Mouse (Mus musculus) embryonic facial prominence, embryonic 14.5 days (tissue): Measurements from ENCODE around the gene Ccdc181. TPM values are rescaled to one million over a fixed set of nuclear protein-coding genes. Genes with fewer than 3 reads are reported as not detected.

Source experiments
- ATAC-seq: fragments of 200-750 bp; cut with Nextera tagmentation; 2 replicates; pipeline ENCODE4 v1.8.0; 2017; ENCODE audit warnings: low read depth, moderate number of reproducible peaks, moderate TSS enrichment
- DNase-seq: peaks from one replicate; pipeline ENCODE4 v3.0.0-alpha.2; 2015; ENCODE audit warnings: low spot score
- H3K27ac ChIP-seq: fragments of 300-500 bp; sonication (generic); replicated peaks from 2 replicates; pipeline ENCODE4 v1.5.1; 2014; ENCODE audit warnings: low read depth, mild to moderate bottlenecking, low read length, moderate library complexity
- H3K27me3 ChIP-seq: fragments of 300-500 bp; sonication (generic); replicated peaks from 2 replicates; pipeline ENCODE4 v1.6.1; 2014; ENCODE audit warnings: low read length; ENCODE audit not compliant: control insufficient read depth, insufficient read depth
- H3K36me3 ChIP-seq: fragments of 300-500 bp; sonication (generic); 2 replicates; pipeline ENCODE4 v1.6.1; 2014; ENCODE audit warnings: low read length, mixed read lengths; ENCODE audit not compliant: control insufficient read depth, insufficient read depth
- H3K4me1 ChIP-seq: fragments of 300-500 bp; sonication (generic); 2 replicates; pipeline ENCODE4 v1.6.1; 2014; ENCODE audit warnings: antibody characterized with exemption, low read length; ENCODE audit not compliant: control insufficient read depth, insufficient read depth
- H3K4me2 ChIP-seq: fragments of 300-500 bp; sonication (generic); 2 replicates; pipeline ENCODE4 v1.6.1; 2014; ENCODE audit warnings: low read depth, mild to moderate bottlenecking, low read length, moderate library complexity, mixed read lengths
- H3K4me3 ChIP-seq: fragments of 300-500 bp; sonication (generic); 2 replicates; pipeline ENCODE4 v1.5.1; 2014; ENCODE audit warnings: low read depth, mild to moderate bottlenecking, low read length
- H3K9ac ChIP-seq: fragments of 300-500 bp; sonication (generic); 2 replicates; pipeline ENCODE4 v1.6.1; 2014; ENCODE audit warnings: low read depth, mild to moderate bottlenecking, low read length, moderate library complexity, mixed read lengths
- H3K9me3 ChIP-seq: fragments of 300-500 bp; sonication (generic); 2 replicates; pipeline ENCODE4 v1.6.1; 2016; ENCODE audit warnings: low read length; ENCODE audit not compliant: control insufficient read depth
- WGBS: fragments of 180-500 bp; shearing (Covaris S2); extraction: QIAGEN DNeasy Blood & Tissue Kit; methylation state at CpG from one replicate; pipeline ENCODE4 v1.1.7; 2014; 5-methylcytosine and 5-hydroxymethylcytosine counted together
- polyA plus RNA-seq: library from polyadenylated mRNA; unstranded; fragments of >200 nt; fragmentation: Nextera tagmentation; extraction: Ambion mirVana; gene quantifications from 2 replicates; pipeline ENCODE4 v1.2.1, GENCODE M21; 2014

Ccdc181 gene
- polyA plus RNA-seq, 1 experiment from 2014 or later, result 9.8 TPM

- Histone ChIP-seq H3K4me2 (no peak overlapping the region), H3K4me3 (no peak overlapping the region), H3K36me3 (0 out of 2 replicates have a peak, but pooled peaks cover 3% of the 10 kb centered on the region), H3K9me3 (no peaks in the 10 kb centered on the region), H3K27ac (no peak overlapping the region), H3K4me1 (no peaks in the 10 kb centered on the region), H3K9ac (no peak overlapping the region), H3K27me3 (no peaks in the 10 kb centered on the region)
- 70% methylated on average over 7 of the region's 7 CpGs for WGBS
- ATAC-seq (no peak), DNase-seq (no peak)
These were observed 4.4 kb upstream of the Ccdc181 start for GRCm38 (mm10) chr1:164270941-164271340.

DNA sequence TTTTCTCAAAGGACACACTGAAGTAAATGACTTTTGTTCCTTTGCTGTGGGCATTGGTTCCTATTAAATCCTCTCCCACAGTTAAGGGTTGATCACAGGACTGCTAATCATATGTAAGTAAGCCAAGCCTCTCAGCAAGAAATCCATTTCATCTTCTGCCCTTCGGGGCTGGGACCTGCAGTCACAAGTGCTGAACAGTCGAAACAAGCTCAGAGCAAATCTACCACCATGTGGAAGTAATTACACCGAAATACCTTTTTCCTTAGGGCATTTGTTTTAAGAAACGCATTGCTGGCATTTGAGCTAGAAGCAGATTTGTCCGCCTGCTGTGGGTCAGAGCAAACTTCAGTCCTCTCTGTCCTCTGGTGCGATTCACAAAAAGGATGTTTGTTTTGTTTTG is 1.7 kb upstream of the Ccdc181 start:
- Histone ChIP-seq H3K4me3 (no peak overlapping the region), H3K27ac (no peak overlapping the region), H3K9ac (no peak overlapping the region), H3K27me3 (no peaks in the 10 kb centered on the region), H3K4me1 (no peaks in the 10 kb centered on the region), H3K4me2 (no peak overlapping the region), H3K36me3 (no peaks in the 10 kb centered on the region), H3K9me3 (no peaks in the 10 kb centered on the region)
- DNase-seq (peak; percentile 28), ATAC-seq (no peak)
- WGBS, result 26% methylated on average over 6 of the region's 6 CpGs

- H3K9me3 ChIP-seq, result no peaks in the 10 kb centered on the region
- DNase-seq (no peak), ATAC-seq (no peak)
- no peaks in the 10 kb centered on the region for H3K27me3 ChIP-seq
- H3K4me1 ChIP-seq, result no peaks in the 10 kb centered on the region
- no peak overlapping the region for H3K9ac ChIP-seq
- H3K4me3 ChIP-seq, result no peak overlapping the region
- H3K27ac ChIP-seq, result no peak overlapping the region
- 83% methylated on average over 3 of the region's 3 CpGs for WGBS
- H3K4me2 ChIP-seq, result no peak overlapping the region
- no peaks in the 10 kb centered on the region for H3K36me3 ChIP-seq
These were observed 1.2 kb downstream of the Ccdc181 start for GRCm38 (mm10) chr1:164276552-164276951.

DNA sequence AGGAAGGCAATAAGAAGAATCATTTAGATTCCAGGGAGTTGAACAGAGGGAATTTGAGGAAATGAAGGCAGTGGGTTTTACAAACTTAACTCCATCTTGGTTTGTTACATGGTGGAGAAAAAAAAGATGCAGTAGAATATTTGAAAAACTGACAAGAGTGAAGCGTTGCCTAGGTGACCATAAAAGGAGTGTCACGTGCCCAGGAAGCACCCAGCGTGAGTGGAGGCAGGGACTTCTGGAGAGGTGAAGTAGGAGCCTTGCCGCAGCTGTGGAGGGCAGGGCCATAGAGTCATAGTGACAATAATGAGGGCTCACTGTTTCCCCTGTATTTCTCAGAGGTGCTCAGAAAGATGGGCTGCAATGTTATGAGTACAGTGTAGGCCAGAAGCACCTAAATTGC is 3.9 kb downstream of the Ccdc181 start:
- no peak for ATAC-seq
- no peak for DNase-seq
- 67% methylated on average over 4 of the region's 4 CpGs for WGBS

DNA sequence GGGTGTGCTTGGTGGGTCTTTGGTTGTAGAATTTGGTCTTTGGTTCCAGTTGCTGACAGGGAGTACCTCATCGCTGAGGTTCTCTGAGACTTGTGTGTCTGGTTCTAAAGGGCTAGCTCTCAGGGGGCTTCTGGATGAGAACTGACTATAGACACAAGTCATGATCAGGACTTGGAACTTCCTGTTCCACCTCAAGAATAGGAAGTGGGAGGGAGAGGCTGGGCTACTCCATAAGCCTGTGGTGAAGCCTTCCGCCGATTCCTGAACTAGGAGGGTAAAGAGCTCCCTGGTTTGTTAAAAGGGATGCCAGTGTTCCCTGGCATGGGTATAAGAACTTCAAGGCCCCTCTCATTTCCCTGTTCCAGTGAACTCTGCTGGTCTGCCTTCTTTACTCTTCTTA is 8.6 kb downstream of the Ccdc181 start:
- WGBS, result 94% methylated on average over 3 of the region's 3 CpGs
- no peak overlapping the region for H3K4me3 ChIP-seq
- H3K4me2 ChIP-seq, result no peak overlapping the region
- H3K9me3 ChIP-seq, result no peaks in the 10 kb centered on the region
- no peaks in the 10 kb centered on the region for H3K36me3 ChIP-seq
- H3K27me3 ChIP-seq, result no peaks in the 10 kb centered on the region
- DNase-seq (no peak), ATAC-seq (no peak)
- no peak overlapping the region for H3K9ac ChIP-seq
- H3K4me1 ChIP-seq, result no peaks in the 10 kb centered on the region
- H3K27ac ChIP-seq, result no peak overlapping the region

More for the DNA sequence above, 3.9 kb downstream of the Ccdc181 start:
- Histone ChIP-seq H3K4me3 (no peak overlapping the region), H3K27ac (no peak overlapping the region), H3K4me2 (no peak overlapping the region), H3K36me3 (no peaks in the 10 kb centered on the region), H3K9me3 (no peaks in the 10 kb centered on the region), H3K27me3 (no peaks in the 10 kb centered on the region), H3K9ac (no peak overlapping the region), H3K4me1 (no peaks in the 10 kb centered on the region)

DNA sequence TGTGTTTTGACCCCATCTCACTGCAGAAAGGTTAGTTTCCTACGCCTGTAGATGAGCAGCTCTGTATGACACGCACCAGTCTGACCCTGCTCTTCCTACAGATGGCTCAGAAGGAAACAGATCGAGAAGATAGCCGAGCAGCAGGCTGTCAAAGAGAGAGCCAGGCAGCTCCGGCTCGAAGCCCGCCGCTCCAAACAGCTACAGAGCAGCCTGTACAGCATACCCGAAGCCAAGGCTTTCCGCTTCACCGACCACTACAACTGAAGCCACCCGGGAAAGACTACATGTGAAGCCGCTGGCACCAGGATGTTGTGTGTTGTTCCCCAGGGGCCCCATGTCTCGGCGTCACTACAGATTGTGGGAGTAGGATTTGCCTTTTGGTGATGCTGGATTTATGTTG is 12.0 kb downstream of the Ccdc181 start:
- Histone ChIP-seq H3K4me3 (no peak overlapping the region), H3K27me3 (no peaks in the 10 kb centered on the region), H3K36me3 (peaks cover 19% of the 10 kb centered on the region), H3K9me3 (no peaks in the 10 kb centered on the region), H3K4me1 (no peaks in the 10 kb centered on the region), H3K9ac (no peak overlapping the region), H3K4me2 (no peak overlapping the region), H3K27ac (no peak overlapping the region)
- 52% methylated on average over 15 of the region's 15 CpGs for WGBS
- DNase-seq (peak; percentile 8), ATAC-seq (no peak)

GRCm38 (mm10) chr1:164292040-164292439 is 16.7 kb downstream of the Ccdc181 start:
- H3K9ac ChIP-seq, result no peak overlapping the region
- H3K4me1 ChIP-seq, result no peaks in the 10 kb centered on the region
- H3K27me3 ChIP-seq, result no peaks in the 10 kb centered on the region
- ATAC-seq (no peak), DNase-seq (no peak)
- 83% methylated on average over 5 of the region's 5 CpGs for WGBS
- H3K9me3 ChIP-seq, result no peaks in the 10 kb centered on the region
- H3K4me2 ChIP-seq, result no peak overlapping the region
- H3K27ac ChIP-seq, result no peak overlapping the region
- H3K4me3 ChIP-seq, result no peak overlapping the region
- peaks cover 54% of the 10 kb centered on the region for H3K36me3 ChIP-seq

- H3K27ac ChIP-seq, result no peak overlapping the region
- H3K9ac ChIP-seq, result no peak overlapping the region
- H3K4me2 ChIP-seq, result no peak overlapping the region
- 93% methylated on average over 6 of the region's 6 CpGs for WGBS
- H3K4me3 ChIP-seq, result no peak overlapping the region
- H3K9me3 ChIP-seq, result no peaks in the 10 kb centered on the region
- ATAC-seq (no peak), DNase-seq (no peak)
- H3K27me3 ChIP-seq, result no peaks in the 10 kb centered on the region
- peaks cover 73% of the 10 kb centered on the region for H3K36me3 ChIP-seq
- H3K4me1 ChIP-seq, result no peaks in the 10 kb centered on the region
These were observed 18.7 kb downstream of the Ccdc181 start for GRCm38 (mm10) chr1:164294071-164294470.

DNA sequence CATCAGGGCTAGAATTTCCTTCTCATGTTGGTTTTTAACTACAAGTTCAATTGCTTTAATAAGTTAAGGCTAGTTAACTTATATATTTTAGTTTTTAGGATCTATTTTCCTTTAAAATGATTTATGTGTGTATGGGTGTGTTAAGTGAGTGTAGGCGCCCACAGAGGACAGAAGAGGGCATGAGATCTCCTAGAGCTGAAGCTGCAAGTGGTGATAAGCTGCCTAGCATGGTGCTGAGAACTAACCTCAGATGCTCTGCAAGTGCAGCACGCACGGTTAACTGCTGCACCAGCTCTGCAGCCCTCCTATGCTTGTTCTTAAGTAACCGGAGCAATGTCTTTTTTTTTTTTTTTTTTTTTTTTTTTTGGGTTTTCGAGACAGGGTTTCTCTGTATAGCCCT is 21.1 kb downstream of the Ccdc181 start:
- no peak overlapping the region for H3K9ac ChIP-seq
- DNase-seq, result no peak
- no peaks in the 10 kb centered on the region for H3K4me1 ChIP-seq
- no peaks in the 10 kb centered on the region for H3K9me3 ChIP-seq
- no peak overlapping the region for H3K4me3 ChIP-seq
- WGBS, result 88% methylated on average over 4 of the region's 5 CpGs
- no peak for ATAC-seq
- H3K36me3 ChIP-seq, result peaks cover 85% of the 10 kb centered on the region
- no peak overlapping the region for H3K27ac ChIP-seq
- no peaks in the 10 kb centered on the region for H3K27me3 ChIP-seq
- no peak overlapping the region for H3K4me2 ChIP-seq
